Mouse (Mus musculus): ENCODE data around the gene Zfp280b.
"Not testable (repeated sequence)": the region's sequence is repeated elsewhere in the genome, so short reads cannot be mapped to it uniquely, and the experiment has no call there.

Zfp280b gene

DNA sequence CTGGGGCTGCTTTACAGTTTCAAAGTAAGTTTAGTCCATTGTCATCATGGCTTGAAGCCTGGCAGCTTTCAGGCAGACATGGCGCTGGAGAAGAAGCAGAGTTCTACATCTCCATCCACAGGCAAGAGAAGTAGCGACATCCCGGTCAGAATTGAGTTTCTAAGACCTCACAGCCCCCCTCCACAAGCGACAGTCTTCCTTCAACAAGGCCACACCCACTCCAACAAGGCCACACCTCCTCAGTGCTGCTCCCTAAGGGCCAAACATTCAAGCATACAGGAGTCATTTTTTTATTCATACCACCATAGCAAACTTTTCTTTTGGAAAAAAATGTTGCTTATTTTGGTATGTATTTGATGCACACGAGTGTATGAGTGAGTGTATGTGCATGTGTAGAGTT is 2.0 kb upstream of the Zfp280b start:
- in situ Hi-C loops (cut with MboI, MseI), result no loop called here

GRCm38 (mm10) chr10:76031511-76032401 is 694 bp upstream of the Zfp280b start:
- in situ Hi-C loops (cut with MboI, MseI), result no loop called here

GRCm38 (mm10) chr10:76033119-76033455 is 637 bp downstream of the Zfp280b start:
- in situ Hi-C loops (cut with MboI, MseI), result no loop called here

GRCm38 (mm10) chr10:76034001-76034600 is 1.7 kb downstream of the Zfp280b start:
- in situ Hi-C loops (cut with MboI, MseI), result no loop called here

DNA sequence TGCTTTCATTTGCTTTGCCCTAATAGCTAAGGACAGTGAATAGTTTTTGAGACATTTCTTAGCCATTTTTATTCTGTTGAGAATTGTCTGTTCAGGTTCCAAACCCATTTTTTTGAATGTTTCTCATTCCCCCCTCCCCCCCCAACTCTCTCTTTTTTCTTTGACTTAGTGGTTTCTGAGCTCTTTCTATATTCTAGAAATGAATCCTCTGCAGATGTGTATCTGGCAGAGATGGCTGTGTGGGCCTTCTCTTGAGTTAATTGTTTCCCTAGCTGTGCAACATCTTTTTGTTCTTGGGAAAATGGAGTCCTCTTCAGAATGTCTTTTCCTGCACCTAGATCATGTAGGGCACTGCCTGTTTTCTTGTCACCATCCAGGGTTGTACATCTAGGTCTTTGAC is 2.8 kb downstream of the Zfp280b start:
- in situ Hi-C loops (cut with MboI, MseI), result no loop called here

- in situ Hi-C loops (cut with MboI, MseI), result no loop called here
Observed at GRCm38 (mm10) chr10:76036962-76037361, 4.5 kb downstream of the Zfp280b start.

DNA sequence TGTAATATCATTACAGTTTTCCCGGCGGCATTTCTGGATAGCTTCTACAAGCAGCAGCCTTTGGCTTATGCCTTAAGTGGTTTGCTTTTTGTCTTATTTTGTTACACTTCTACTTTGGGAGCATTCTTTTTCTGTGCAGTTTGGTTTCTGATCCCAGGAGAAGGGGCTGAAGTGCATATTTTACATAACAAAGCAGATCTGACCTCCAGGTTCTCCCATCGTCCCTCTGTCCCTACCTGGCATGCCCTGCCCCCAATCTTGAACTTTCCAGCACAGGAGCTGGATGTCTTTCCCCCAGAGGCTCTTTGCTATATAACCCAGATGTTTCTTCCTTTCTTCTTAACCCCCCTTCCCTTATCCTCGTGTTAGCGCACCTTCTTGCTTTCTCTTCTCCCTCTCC is 12.9 kb downstream of the Zfp280b start:
- in situ Hi-C loops (cut with MboI, MseI), result no loop called here

- in situ Hi-C loops (cut with MboI, MseI), result no loop called here
Observed at GRCm38 (mm10) chr10:76046754-76047153, 14.3 kb downstream of the Zfp280b start.

- in situ Hi-C loops (cut with MboI, MseI), result no loop called here
Observed at GRCm38 (mm10) chr10:76047182-76047869, 14.9 kb downstream of the Zfp280b start.

GRCm38 (mm10) chr10:76048967-76049366 is 16.5 kb downstream of the Zfp280b start:
- in situ Hi-C loops (cut with MboI, MseI), result no loop called here

GRCm38 (mm10) chr10:76051860-76052259 is 19.4 kb downstream of the Zfp280b start:
- in situ Hi-C loops (cut with MboI, MseI), result no loop called here

- in situ Hi-C loops (cut with MboI, MseI), result no loop called here
Observed at GRCm38 (mm10) chr10:76062439-76062838, 30.0 kb downstream of the Zfp280b start.

DNA sequence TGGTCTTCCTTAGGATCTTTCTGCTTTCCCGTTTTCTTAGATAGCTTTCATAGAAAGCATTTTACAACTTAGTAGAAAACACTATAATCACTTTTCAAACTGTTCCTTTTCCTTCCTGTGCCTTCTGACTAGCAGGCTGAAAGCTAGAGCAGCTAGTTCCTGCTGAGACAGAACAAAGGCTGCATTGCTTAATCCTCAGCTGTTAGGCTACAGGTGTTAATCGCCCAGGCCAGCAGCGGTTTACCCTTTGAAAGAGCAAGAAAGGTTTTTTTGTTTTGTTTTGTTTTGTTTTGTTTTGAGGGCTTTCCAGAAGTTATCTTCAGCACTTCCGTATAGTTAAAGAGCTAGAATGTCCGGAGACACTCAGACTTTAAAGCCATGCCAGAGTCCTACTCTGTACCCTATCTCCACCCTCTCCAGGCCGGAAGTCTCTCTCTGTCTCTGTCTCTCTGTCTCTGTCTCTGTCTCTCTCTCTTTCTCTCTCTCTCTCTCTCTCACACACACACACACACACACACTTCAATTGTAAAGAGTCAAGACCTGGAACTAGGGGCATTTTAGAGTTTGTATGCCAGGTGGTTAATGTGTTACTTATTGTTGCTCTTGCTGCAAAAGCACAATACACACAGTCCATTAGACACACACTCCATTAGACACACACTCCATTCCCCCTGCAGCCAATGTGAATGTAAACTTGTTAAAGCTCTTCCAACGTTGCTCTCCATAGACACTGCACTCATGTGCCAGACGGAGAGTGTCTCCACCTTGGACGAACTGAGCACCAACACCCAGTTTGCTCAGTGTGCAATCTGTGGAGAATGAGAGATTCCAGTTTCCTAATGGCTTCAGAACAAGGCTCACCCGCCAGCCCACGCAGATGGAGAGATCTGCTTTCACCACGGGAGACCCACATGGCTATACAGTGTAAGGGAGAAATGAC is 35.5 kb downstream of the Zfp280b start:
- in situ Hi-C loops (cut with MboI, MseI), result no loop called here

GRCm38 (mm10) chr10:76072080-76072479 is 39.6 kb downstream of the Zfp280b start:
- in situ Hi-C loops (cut with MboI, MseI), result not testable (repeated sequence)

GRCm38 (mm10) chr10:76077008-76077407 is 44.6 kb downstream of the Zfp280b start:
- in situ Hi-C loops (cut with MboI, MseI), result not testable (repeated sequence)
